Mouse (Mus musculus) forebrain, embryonic 11.5 days (tissue): Measurements from ENCODE around the gene Pfdn6. TPM values are rescaled to one million over a fixed set of nuclear protein-coding genes. Genes with fewer than 3 reads are reported as not detected.
A peak's percentile ranks its signal among the peaks of the same experiment; 100 is the strongest.

Experiments
- ATAC-seq: fragments of 200-750 bp; cut with Nextera tagmentation; replicated peaks from 2 replicates; pipeline ENCODE4 v1.8.0; 2017; ENCODE audit warnings: moderate TSS enrichment; ENCODE audit not compliant: low FRiP score
- DNase-seq: peaks from one replicate; pipeline ENCODE4 v3.0.0-alpha.2; 2017; ENCODE audit warnings: low spot score
- H3K27ac ChIP-seq: fragments of 300-500 bp; sonication (generic); 2 replicates; pipeline ENCODE4 v1.5.1; 2014; ENCODE audit warnings: low read depth, low read length
- H3K27me3 ChIP-seq: fragments of 300-500 bp; sonication (generic); 2 replicates; pipeline ENCODE4 v1.6.1; 2014; ENCODE audit warnings: mild to moderate bottlenecking, low read length, mixed read lengths; ENCODE audit not compliant: control insufficient read depth, insufficient read depth
- H3K36me3 ChIP-seq: fragments of 300-500 bp; sonication (generic); 2 replicates; pipeline ENCODE4 v1.6.1; 2014; ENCODE audit warnings: mild to moderate bottlenecking, low read length, moderate library complexity, mixed read lengths; ENCODE audit not compliant: control insufficient read depth, insufficient read depth
- H3K4me1 ChIP-seq: fragments of 300-500 bp; sonication (generic); replicated peaks from 2 replicates; pipeline ENCODE4 v1.6.1; 2014; ENCODE audit warnings: low read length, mixed read lengths; ENCODE audit not compliant: control insufficient read depth, insufficient read depth
- H3K4me2 ChIP-seq: fragments of 300-500 bp; sonication (generic); 2 replicates; pipeline ENCODE4 v1.6.1; 2014; ENCODE audit warnings: low read depth, mild to moderate bottlenecking, low read length, moderate library complexity, mixed read lengths; ENCODE audit not compliant: severe bottlenecking
- H3K4me3 ChIP-seq: fragments of 300-500 bp; sonication (generic); 2 replicates; pipeline ENCODE4 v1.5.1; 2014; ENCODE audit warnings: low read depth, low read length
- H3K9ac ChIP-seq: fragments of 300-500 bp; sonication (generic); 2 replicates; pipeline ENCODE4 v1.6.1; 2014; ENCODE audit warnings: low read length
- H3K9me3 ChIP-seq: fragments of 300-500 bp; sonication (generic); 2 replicates; pipeline ENCODE4 v1.6.1; 2016; ENCODE audit warnings: low read length, mixed read lengths; ENCODE audit not compliant: control insufficient read depth
- WGBS: fragments of 180-500 bp; shearing (Covaris S2); extraction: QIAGEN DNeasy Blood & Tissue Kit; methylation state at CpG from one replicate; pipeline ENCODE4 v1.1.7; 2014; 5-methylcytosine and 5-hydroxymethylcytosine counted together
- polyA plus RNA-seq: library from polyadenylated mRNA; unstranded; fragments of >200 nt; fragmentation: Nextera tagmentation; extraction: Ambion mirVana; gene quantifications from 2 replicates; pipeline ENCODE4 v1.2.1, GENCODE M21; 2014

The Pfdn6 gene
- polyA plus RNA-seq, 1 experiment from 2014 or later: 214 TPM

- Histone ChIP-seq H3K9me3 (no peaks in the 10 kb centered on the region), H3K4me1 (peaks cover 5% of the 10 kb centered on the region; the same call in 1 of the 2 replicates), H3K36me3 (peaks cover 4% of the 10 kb centered on the region; the same call in 1 of the 2 replicates), H3K27me3 (no peaks in the 10 kb centered on the region), H3K4me2 (no peak overlapping the region), H3K27ac (no peak overlapping the region), H3K4me3 (no peak overlapping the region), H3K9ac (no peak overlapping the region)
- DNase-seq (no peak), ATAC-seq (no peak)
- 92% methylated on average over 15 of the region's 15 CpGs for whole genome bisulfite sequencing
Observed at GRCm38 (mm10) chr17:33959948-33960347, 19.8 kb upstream of the Pfdn6 start.

DNA sequence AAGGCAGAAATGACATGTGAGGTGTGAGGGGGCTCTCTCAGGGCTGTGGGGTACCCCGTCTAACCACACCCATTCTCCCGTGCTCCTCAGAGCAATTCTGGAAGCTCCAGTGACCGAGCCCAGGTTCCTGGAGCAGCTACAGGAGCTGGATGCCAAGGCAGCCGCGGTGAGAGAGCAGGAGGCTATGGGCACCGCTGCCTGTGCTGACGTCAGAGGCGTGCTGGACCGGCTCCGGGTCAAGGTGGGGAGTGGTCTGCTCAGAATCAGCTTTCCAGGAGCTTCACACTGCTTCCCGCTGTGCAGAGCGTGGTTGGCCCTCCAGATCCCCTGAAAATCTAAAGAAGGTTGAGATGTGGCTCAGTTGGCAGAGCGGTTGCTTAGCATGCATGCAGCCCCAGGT is 19.0 kb upstream of the Pfdn6 start:
- H3K4me1 ChIP-seq: peaks cover 12% of the 10 kb centered on the region
- no peak overlapping the region for H3K27ac ChIP-seq
- H3K27me3 ChIP-seq: no peaks in the 10 kb centered on the region
- H3K9me3 ChIP-seq: no peaks in the 10 kb centered on the region
- H3K4me3 ChIP-seq: no peak overlapping the region
- WGBS: 91% methylated on average over 13 of the region's 13 CpGs
- H3K4me2 ChIP-seq: no peak overlapping the region
- no peak overlapping the region for H3K9ac ChIP-seq
- ATAC-seq: no peak
- H3K36me3 ChIP-seq: peaks cover 4% of the 10 kb centered on the region; the same call in 1 of the 2 replicates
- no peak for DNase-seq

DNA sequence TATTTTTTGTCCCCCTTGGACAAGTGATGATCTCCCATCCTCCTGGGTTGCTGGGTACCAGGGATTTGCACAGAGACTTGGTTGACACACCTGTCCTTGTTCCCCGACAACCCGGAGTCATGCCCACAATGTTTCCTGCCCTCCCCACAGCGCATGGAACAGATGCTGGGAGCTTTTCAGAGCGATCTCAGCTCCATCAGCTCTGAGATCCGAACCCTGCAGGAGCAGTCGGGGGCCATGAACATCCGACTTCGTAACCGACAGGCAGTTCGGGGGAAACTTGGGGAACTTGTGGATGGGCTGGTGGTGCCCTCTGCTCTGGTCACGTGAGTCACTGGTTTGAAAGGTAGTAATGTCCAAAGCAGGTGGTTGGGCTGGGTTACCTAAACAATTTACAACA is 18.3 kb upstream of the Pfdn6 start:
- H3K4me2 ChIP-seq: no peak overlapping the region
- H3K27me3 ChIP-seq: no peaks in the 10 kb centered on the region
- no peak overlapping the region for H3K4me3 ChIP-seq
- H3K9me3 ChIP-seq: no peaks in the 10 kb centered on the region
- ATAC-seq: no peak
- 96% methylated on average over 11 of the region's 11 CpGs for WGBS
- H3K4me1 ChIP-seq: peaks cover 16% of the 10 kb centered on the region
- H3K9ac ChIP-seq: no peak overlapping the region
- no peak for DNase-seq
- H3K27ac ChIP-seq: no peak overlapping the region
- H3K36me3 ChIP-seq: peaks cover 8% of the 10 kb centered on the region; the same call in 1 of the 2 replicates

DNA sequence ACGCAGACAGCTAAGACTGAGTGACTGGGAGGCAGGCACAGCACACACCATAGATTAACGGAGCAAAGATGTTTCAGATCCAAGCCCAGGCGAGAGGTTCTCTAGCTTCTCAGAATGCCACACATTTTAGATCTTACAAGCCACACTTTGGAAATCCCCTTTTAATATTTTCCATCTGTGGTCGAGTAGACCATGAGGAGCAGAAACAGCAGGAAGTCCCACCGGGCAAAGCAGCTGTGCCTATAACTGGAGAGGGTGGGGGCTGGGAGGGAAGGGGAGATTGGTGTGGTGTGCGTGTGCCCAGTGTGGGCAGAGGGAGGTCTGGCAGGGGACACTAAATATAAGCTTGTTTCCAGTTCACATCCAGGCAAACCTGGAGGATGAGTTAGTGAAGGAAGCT is 17.4 kb upstream of the Pfdn6 start:
- H3K4me3 ChIP-seq: no peak overlapping the region
- WGBS: 88% methylated on average over 6 of the region's 6 CpGs

GRCm38 (mm10) chr17:33956336-33956735 is 16.2 kb upstream of the Pfdn6 start:
- no peaks in the 10 kb centered on the region for H3K9me3 ChIP-seq
- no peak for ATAC-seq
- peaks cover 10% of the 10 kb centered on the region for H3K36me3 ChIP-seq
- WGBS: 9% methylated on average over 10 of the region's 10 CpGs
- DNase-seq: no peak
- peak overlapping the region; percentile 92 for H3K4me2 ChIP-seq
- H3K27ac ChIP-seq: no peak overlapping the region
- no peaks in the 10 kb centered on the region for H3K27me3 ChIP-seq
- peaks cover 33% of the 10 kb centered on the region for H3K4me1 ChIP-seq
- H3K4me3 ChIP-seq: peak overlapping the region; percentile 98
- peak overlapping the region; percentile 78 for H3K9ac ChIP-seq

More for the DNA sequence above, 17.4 kb upstream of the Pfdn6 start:
- Histone ChIP-seq H3K4me2 (no peak overlapping the region), H3K4me1 (peaks cover 25% of the 10 kb centered on the region), H3K36me3 (peaks cover 10% of the 10 kb centered on the region), H3K9ac (no peak overlapping the region), H3K27ac (no peak overlapping the region), H3K27me3 (no peaks in the 10 kb centered on the region), H3K9me3 (no peaks in the 10 kb centered on the region)
- ATAC-seq (no peak), DNase-seq (no peak)

- Histone ChIP-seq H3K4me2 (peak within 1 kb of the TSS; percentile 92), H3K27me3 (no peaks in the 10 kb centered on the region), H3K36me3 (peaks cover 10% of the 10 kb centered on the region), H3K4me3 (peak within 1 kb of the TSS; percentile 98), H3K9ac (peak within 1 kb of the TSS; percentile 94), H3K9me3 (no peaks in the 10 kb centered on the region), H3K27ac (peak within 1 kb of the TSS; percentile 90), H3K4me1 (peaks cover 38% of the 10 kb centered on the region)
- DNase-seq (peak; percentile 96), ATAC-seq (peak; percentile 86)
- WGBS: under 1% methylated on average over 50 of the region's 50 CpGs
Observed at GRCm38 (mm10) chr17:33955555-33956214, 15.5 kb upstream of the Pfdn6 start, which contains the start of the genes Vps52 and Rps18. Gene Vps52, plus strand, starts transcription at chr17:33955812. Gene Rps18, minus strand, starts transcription at chr17:33956001.

DNA sequence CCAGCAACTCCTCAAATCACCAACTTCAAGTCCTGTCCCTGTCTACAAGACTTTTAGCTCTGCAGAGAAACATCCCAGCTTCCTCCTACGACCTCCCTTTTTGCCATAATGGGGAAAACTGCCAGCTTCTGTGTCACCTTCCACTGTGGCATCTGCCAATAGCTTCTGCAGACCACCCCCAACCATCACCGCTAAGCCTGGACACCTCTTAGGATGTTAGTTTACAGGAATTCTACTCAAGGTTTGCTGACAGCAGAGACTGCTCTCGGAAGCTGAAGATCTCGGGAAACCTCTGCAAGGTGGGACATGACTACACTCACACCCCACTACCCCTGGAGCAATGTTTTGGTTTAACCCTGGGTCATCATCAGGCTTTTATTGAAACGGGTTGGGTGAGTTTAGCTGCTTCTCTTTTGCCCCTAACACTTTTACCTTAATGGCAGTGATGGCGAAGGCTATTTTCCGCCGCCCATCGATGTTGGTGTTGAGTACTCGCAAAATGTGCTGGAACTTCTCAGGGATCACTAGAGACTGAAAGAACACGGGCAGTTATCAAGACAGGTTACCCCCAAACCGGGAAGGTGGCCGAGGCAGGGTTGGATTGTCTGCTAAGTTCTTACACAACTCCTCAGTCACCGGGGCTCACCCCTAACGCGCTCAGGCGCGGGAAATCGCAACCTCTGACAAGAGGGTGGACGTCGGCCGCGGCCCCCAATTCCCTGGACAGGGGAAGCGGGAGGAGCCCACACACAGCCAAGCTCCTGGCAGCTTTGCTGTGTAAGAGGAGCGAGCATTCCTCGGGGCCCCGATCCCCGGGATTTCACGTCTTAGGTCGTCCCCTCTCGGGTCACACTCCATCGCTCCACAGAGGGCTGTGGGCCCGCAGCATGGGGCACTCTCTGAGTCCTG is 14.8 kb upstream of the Pfdn6 start:
- peak overlapping the region; percentile 94 for H3K9ac ChIP-seq
- peaks cover 10% of the 10 kb centered on the region for H3K36me3 ChIP-seq
- peak overlapping the region; percentile 92 for H3K4me2 ChIP-seq
- no peaks in the 10 kb centered on the region for H3K27me3 ChIP-seq
- DNase-seq (no peak), ATAC-seq (no peak; the same call in none of the 2 replicates)
- H3K9me3 ChIP-seq: no peaks in the 10 kb centered on the region
- H3K27ac ChIP-seq: peak overlapping the region; percentile 90
- H3K4me3 ChIP-seq: peak overlapping the region; percentile 98
- H3K4me1 ChIP-seq: peaks cover 39% of the 10 kb centered on the region
- WGBS: under 1% methylated on average over 33 of the region's 33 CpGs

DNA sequence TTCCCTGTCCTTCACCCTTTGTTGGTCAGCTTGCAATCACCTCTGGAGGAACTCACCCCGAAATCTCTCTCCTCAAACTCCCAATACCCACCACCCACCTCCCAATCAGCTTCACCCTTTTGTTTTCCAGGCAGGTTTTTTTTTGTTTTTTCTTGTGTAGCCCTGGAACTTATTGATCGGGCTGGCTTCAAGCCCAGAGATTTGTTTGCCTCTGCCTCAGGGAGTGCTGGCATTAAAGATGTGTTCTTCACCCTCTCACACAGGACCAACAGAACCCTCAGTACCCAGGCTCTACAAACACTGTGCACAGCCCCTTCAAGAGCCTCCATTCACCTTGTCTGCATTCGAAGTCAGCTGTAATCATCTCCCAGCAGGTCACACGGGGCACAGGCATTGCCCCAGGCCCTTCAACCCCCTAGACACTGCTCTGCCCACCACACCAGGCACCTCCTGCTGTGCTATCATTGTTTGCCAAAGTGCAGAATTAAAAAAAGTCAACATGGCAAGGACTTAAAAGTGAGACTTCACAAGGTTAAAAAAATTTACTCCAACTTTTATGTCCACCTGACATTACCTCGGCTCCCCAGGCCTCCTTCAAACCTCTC is 13.9 kb upstream of the Pfdn6 start:
- DNase-seq (no peak), ATAC-seq (no peak)
- H3K36me3 ChIP-seq: peaks cover 10% of the 10 kb centered on the region
- H3K9me3 ChIP-seq: no peaks in the 10 kb centered on the region
- peak overlapping the region; percentile 90 for H3K27ac ChIP-seq
- peaks cover 39% of the 10 kb centered on the region for H3K4me1 ChIP-seq
- H3K9ac ChIP-seq: peak overlapping the region; percentile 94
- no peaks in the 10 kb centered on the region for H3K27me3 ChIP-seq
- H3K4me3 ChIP-seq: peak overlapping the region; percentile 98
- H3K4me2 ChIP-seq: peak overlapping the region; percentile 92
- 36% methylated on average over 5 of the region's 5 CpGs for WGBS
